Mouse (Mus musculus) CH12.LX (cell line): Measurements from ENCODE around the gene 1600012H06Rik.

Experiments used
- CTCF ChIP-seq, 2 experiments: IDR thresholded peaks in 1 of 2; conservative IDR thresholded peaks in 1 of 2; 2 replicates each; pipeline ENCODE4 v1.5.1; 2011 to 2012; ENCODE audit warnings: low read depth in 2 of 2, low read length in 2 of 2, improper control_type of control experiment in 1 of 2, inconsistent platforms in 1 of 2, mild to moderate bottlenecking in 1 of 2, moderate library complexity in 1 of 2
- E2F4 ChIP-seq: IDR thresholded peaks from 2 replicates; pipeline ENCODE4 v1.6.1; 2011; ENCODE audit warnings: low read depth, low read length, improper control_type of control experiment; ENCODE audit not compliant: insufficient replicate concordance
- JUND ChIP-seq: conservative IDR thresholded peaks from 2 replicates; pipeline ENCODE4 v1.6.1; 2011; ENCODE audit warnings: low read depth, low read length, improper control_type of control experiment
- POLR2A ChIP-seq: IDR thresholded peaks from 2 replicates; pipeline ENCODE4 v1.6.1; 2011; ENCODE audit warnings: low read depth, mild to moderate bottlenecking, improper control_type of control experiment, low read length
- RAD21 ChIP-seq: IDR thresholded peaks from 2 replicates; pipeline ENCODE4 v1.6.1; 2011; ENCODE audit warnings: low read depth, mild to moderate bottlenecking, low read length, improper control_type of control experiment, moderate library complexity
- RCOR1 ChIP-seq: conservative IDR thresholded peaks from 2 replicates; pipeline ENCODE4 v1.6.1; 2012; ENCODE audit warnings: low read depth, mild to moderate bottlenecking, inconsistent platforms, low read length, improper control_type of control experiment
- SMC3 ChIP-seq: IDR thresholded peaks from 2 replicates; pipeline ENCODE4 v1.6.1; 2011; ENCODE audit warnings: low read depth, low read length, improper control_type of control experiment
- TBP ChIP-seq: conservative IDR thresholded peaks from 2 replicates; pipeline ENCODE4 v1.6.1; 2011; ENCODE audit warnings: low read depth, low read length, improper control_type of control experiment
- TCF12 ChIP-seq: IDR thresholded peaks from 2 replicates; pipeline ENCODE4 v1.6.1; 2014; ENCODE audit warnings: low read depth, mild to moderate bottlenecking, inconsistent platforms, low read length, improper control_type of control experiment
- UBTF ChIP-seq: IDR thresholded peaks from 2 replicates; pipeline ENCODE4 v1.6.1; 2012; ENCODE audit warnings: low read depth, mild to moderate bottlenecking, inconsistent platforms, low read length, improper control_type of control experiment, moderate library complexity
- USF1 ChIP-seq: IDR thresholded peaks from 2 replicates; pipeline ENCODE4 v1.6.1; 2014; ENCODE audit warnings: low read depth, mild to moderate bottlenecking, inconsistent platforms, low read length, improper control_type of control experiment
- ZKSCAN1 ChIP-seq: IDR thresholded peaks from 2 replicates; pipeline ENCODE4 v1.6.1; 2012; ENCODE audit warnings: low read depth, inconsistent platforms, low read length, improper control_type of control experiment, borderline replicate concordance

GRCm38 (mm10) chr17:14898972-14899371 lies 44.0 kb upstream of the 1600012H06Rik start:
- no peak for TF ChIP-seq CTCF (conservative IDR thresholded peaks at IDR 0.05 in 1 of 2, IDR thresholded peaks at IDR 0.05 in 1 of 2; ENCODE audit: low read depth in 2 of 2, low read length in 2 of 2)
- no peak for TF ChIP-seq POLR2A
- no peak for TF ChIP-seq UBTF
- no peak for TF ChIP-seq ZKSCAN1
- TF ChIP-seq TBP = no peak
- no peak for TF ChIP-seq E2F4
- TF ChIP-seq SMC3 = no peak
- no peak for TF ChIP-seq USF1
- TF ChIP-seq RAD21 = no peak
- TF ChIP-seq RCOR1 = no peak
- TF ChIP-seq JUND = no peak
- no peak for TF ChIP-seq TCF12
